Mouse (Mus musculus) kidney, adult 11 months (tissue): ENCODE data around the gene Gnai1.

Source experiments
- DNase-seq: peaks from one replicate; pipeline ENCODE4 v3.0.0; 2022

Gnai1 gene

GRCm38 (mm10) chr5:18282095-18282494 lies 78.1 kb downstream of the Gnai1 start:
- no peak for DNase-seq

GRCm38 (mm10) chr5:18274352-18274940 lies 85.7 kb downstream of the Gnai1 start:
- DNase-seq, result no peak

GRCm38 (mm10) chr5:18273291-18274284 lies 86.6 kb downstream of the Gnai1 start:
- DNase-seq, result no peak

- peak; percentile 29 for DNase-seq
Observed at GRCm38 (mm10) chr5:18250379-18251017, 109.7 kb downstream of the Gnai1 start.

GRCm38 (mm10) chr5:18249132-18249531 lies 111.0 kb downstream of the Gnai1 start:
- no peak for DNase-seq

GRCm38 (mm10) chr5:18229396-18229795 lies 130.8 kb downstream of the Gnai1 start:
- DNase-seq, result no peak

- DNase-seq, result no peak
Observed at GRCm38 (mm10) chr5:18228866-18229265, 131.3 kb downstream of the Gnai1 start.

- DNase-seq, result no peak
Observed at GRCm38 (mm10) chr5:18220873-18221272, 139.3 kb downstream of the Gnai1 start.

GRCm38 (mm10) chr5:18218292-18218691 lies 141.9 kb downstream of the Gnai1 start:
- no peak for DNase-seq

- DNase-seq, result no peak
Observed at GRCm38 (mm10) chr5:18217856-18218255, 142.3 kb downstream of the Gnai1 start.
